In the genomic region with DNA sequence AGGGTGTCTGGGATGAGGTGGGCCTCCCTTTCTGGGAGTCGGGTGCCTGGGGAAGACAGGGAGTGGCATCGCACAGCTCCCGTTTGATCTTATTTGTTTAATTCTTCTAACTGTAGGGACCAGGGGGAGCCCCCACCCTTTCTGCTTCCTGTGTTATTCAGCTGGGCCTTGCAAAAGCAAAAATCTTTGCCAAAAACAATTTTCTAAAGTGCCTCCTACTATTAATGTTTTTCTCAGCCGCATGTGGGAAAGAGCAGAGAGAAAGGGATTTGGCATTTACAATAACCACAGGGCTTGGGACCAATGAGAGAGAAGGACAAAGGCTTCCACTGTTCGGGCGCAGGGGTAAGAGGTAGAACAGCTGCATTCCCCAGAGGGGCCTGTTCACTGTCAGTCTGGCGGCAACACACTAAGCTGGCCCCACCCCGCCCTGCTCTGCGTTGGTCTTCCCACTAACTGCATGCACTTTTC, we compare ENCODE assay signal across 8 mouse cellular contexts. TPM values are rescaled to one million over a fixed set of nuclear protein-coding genes. Genes with fewer than 3 reads are reported as not detected.
DNase-seq lines count a peak whose midpoint lies in the region; ATAC-seq and TF ChIP-seq lines count a peak whose summit lies in the region.

No protein-coding gene starts in this region.

- H3K9ac ChIP-seq in embryonic facial prominence, embryonic 13.5 days = no peak overlapping the region
- peak overlapping the region; percentile 22; the same call in 1 of the 2 replicates for H3K9ac ChIP-seq in heart, embryonic 12.5 days
- H3K9ac ChIP-seq in midbrain, embryonic 13.5 days (replicated peaks) = no peak overlapping the region; the same call in 1 of the 2 replicates

- peak; percentile 92 for ATAC-seq in embryonic facial prominence, embryonic 13.5 days (ENCODE audit: insufficient number of reproducible peaks, insufficient read depth, low FRiP score, low TSS enrichment, low read depth)
- peak; percentile 93 for ATAC-seq in heart, embryonic 12.5 days (ENCODE audit: insufficient number of reproducible peaks, low FRiP score)
- ATAC-seq in midbrain, embryonic 13.5 days = peak; percentile 96

- peaks cover 43% of the 10 kb centered on the region for H3K4me1 ChIP-seq in embryonic facial prominence, embryonic 13.5 days
- H3K4me1 ChIP-seq in heart, embryonic 12.5 days (replicated peaks) = peaks cover 37% of the 10 kb centered on the region
- H3K4me1 ChIP-seq in midbrain, embryonic 13.5 days (replicated peaks) = peaks cover 13% of the 10 kb centered on the region
- peaks cover 34% of the 10 kb centered on the region for H3K4me1 ChIP-seq in thymus, adult 2 months (replicated peaks; ENCODE audit: control insufficient read depth, insufficient read depth, low read length)

- peak overlapping the region; percentile 93 for H3K27ac ChIP-seq in embryonic facial prominence, embryonic 13.5 days
- H3K27ac ChIP-seq in heart, embryonic 12.5 days (ENCODE audit: poor library complexity, severe bottlenecking) = peak overlapping the region; percentile 90
- peak overlapping the region; percentile 51 for H3K27ac ChIP-seq in midbrain, embryonic 13.5 days
- peak overlapping the region; percentile 91 for H3K27ac ChIP-seq in thymus, adult 2 months (ENCODE audit: control insufficient read depth, insufficient read depth, low read length)

- H3K4me2 ChIP-seq in embryonic facial prominence, embryonic 13.5 days = peak overlapping the region; percentile 38
- H3K4me2 ChIP-seq in heart, embryonic 12.5 days = peak overlapping the region; percentile 21; the same call in 1 of the 2 replicates
- no peak overlapping the region for H3K4me2 ChIP-seq in midbrain, embryonic 13.5 days (replicated peaks)

- DNase-seq in urinary bladder, postnatal 14 days (ENCODE audit: low spot score) = peak; percentile 54
- DNase-seq in urinary bladder, postnatal 25 days (ENCODE audit: low spot score) = no peak
- peak; percentile 38 to 46 for DNase-seq in kidney, postnatal 36 days
- peak; percentile 63 for DNase-seq in thymus, adult 2 months
- DNase-seq in adrenal gland, adult 18-20 months (ENCODE audit: low spot score in 2 of 2) = no peak

- no peaks in the 10 kb centered on the region for H3K9me3 ChIP-seq in embryonic facial prominence, embryonic 13.5 days
- no peaks in the 10 kb centered on the region for H3K9me3 ChIP-seq in heart, embryonic 12.5 days (replicated peaks)
- no peaks in the 10 kb centered on the region for H3K9me3 ChIP-seq in midbrain, embryonic 13.5 days

- WGBS in embryonic facial prominence, embryonic 13.5 days = 8% methylated on average over 9 of the region's 9 CpGs
- 11% methylated on average over 9 of the region's 9 CpGs for WGBS in heart, embryonic 12.5 days
- 22% methylated on average over 9 of the region's 9 CpGs for WGBS in midbrain, embryonic 13.5 days
- WGBS in thymus, adult 2 months = 43% methylated on average over 9 of the region's 9 CpGs

- no peaks in the 10 kb centered on the region for H3K27me3 ChIP-seq in embryonic facial prominence, embryonic 13.5 days
- H3K27me3 ChIP-seq in heart, embryonic 12.5 days (replicated peaks) = no peaks in the 10 kb centered on the region
- H3K27me3 ChIP-seq in midbrain, embryonic 13.5 days = no peaks in the 10 kb centered on the region
- no peaks in the 10 kb centered on the region for H3K27me3 ChIP-seq in thymus, adult 2 months (ENCODE audit: control insufficient read depth, insufficient read depth, low read length)

- H3K36me3 ChIP-seq in embryonic facial prominence, embryonic 13.5 days = no peaks in the 10 kb centered on the region
- no peaks in the 10 kb centered on the region for H3K36me3 ChIP-seq in heart, embryonic 12.5 days
- H3K36me3 ChIP-seq in midbrain, embryonic 13.5 days = no peaks in the 10 kb centered on the region
- peaks cover 96% of the 10 kb centered on the region for H3K36me3 ChIP-seq in thymus, adult 2 months (ENCODE audit: control insufficient read depth, insufficient read depth, low read length)

- no peak for TF ChIP-seq POLR2A in thymus, adult 2 months (IDR thresholded peaks at IDR 0.05; ENCODE audit: control insufficient read depth, extremely low read depth, insufficient read depth, low read length, poor library complexity)

- TF ChIP-seq CTCF in thymus, adult 2 months (IDR thresholded peaks at IDR 0.05; ENCODE audit: borderline replicate concordance, control insufficient read depth, extremely low read depth, insufficient read depth, low read length, poor library complexity) = no peak

- H3K4me3 ChIP-seq in embryonic facial prominence, embryonic 13.5 days = no peak overlapping the region
- H3K4me3 ChIP-seq in heart, embryonic 12.5 days = no peak overlapping the region
- no peak overlapping the region for H3K4me3 ChIP-seq in midbrain, embryonic 13.5 days (replicated peaks)
- H3K4me3 ChIP-seq in thymus, adult 2 months (ENCODE audit: control insufficient read depth, insufficient read depth, low read length) = no peak overlapping the region

RNA-seq across cellular contexts. Expression of a gene that starts 12.3 kb away (rescaled TPM):
- polyA plus RNA-seq in embryonic facial prominence, embryonic 13.5 days (2015; fragmentation: Nextera tagmentation; extraction: Ambion mirVana) = 3.4 and 4.7 TPM in 2 replicates
- 0.99 and 1.6 TPM in 2 replicates for polyA plus RNA-seq in heart, embryonic 12.5 days (2016; fragmentation: Nextera tagmentation; extraction: Ambion mirVana)
- 1.1 and 1.2 TPM in 2 replicates for polyA plus RNA-seq in midbrain, embryonic 13.5 days (2015; fragmentation: Nextera tagmentation; extraction: Ambion mirVana)
- polyA plus RNA-seq in thymus, adult 2 months (2012; rRNA removed) = 128 and 142 TPM in 2 replicates
- total RNA-seq in adrenal gland, adult 18-20 months (2021) = 1 to 10 TPM; 1.0 to 2.5 TPM

RNA-seq across cellular contexts. Expression of a gene that starts 18.3 kb away (rescaled TPM):
- 6.7 and 9.4 TPM in 2 replicates for polyA plus RNA-seq in embryonic facial prominence, embryonic 13.5 days (2015; fragmentation: Nextera tagmentation; extraction: Ambion mirVana)
- 2.3 and 2.5 TPM in 2 replicates for polyA plus RNA-seq in heart, embryonic 12.5 days (2016; fragmentation: Nextera tagmentation; extraction: Ambion mirVana)
- polyA plus RNA-seq in midbrain, embryonic 13.5 days (2015; fragmentation: Nextera tagmentation; extraction: Ambion mirVana) = 0.58 and 0.62 TPM in 2 replicates
- 27.2 and 27.8 TPM in 2 replicates for polyA plus RNA-seq in thymus, adult 2 months (2012; rRNA removed)
- 1 to 10 TPM in 1 of 2 experiments, under 1 TPM in 1; 0.86 to 1.5 TPM for total RNA-seq in adrenal gland, adult 18-20 months (2021)

RNA-seq across cellular contexts. Expression of a gene that starts 21.3 kb away (rescaled TPM):
- polyA plus RNA-seq in embryonic facial prominence, embryonic 13.5 days (2015; fragmentation: Nextera tagmentation; extraction: Ambion mirVana) = 18.9 and 19.2 TPM in 2 replicates
- polyA plus RNA-seq in heart, embryonic 12.5 days (2016; fragmentation: Nextera tagmentation; extraction: Ambion mirVana) = 13.4 and 13.9 TPM in 2 replicates
- 14.2 and 15.4 TPM in 2 replicates for polyA plus RNA-seq in midbrain, embryonic 13.5 days (2015; fragmentation: Nextera tagmentation; extraction: Ambion mirVana)
- 6.8 and 7.2 TPM in 2 replicates for polyA plus RNA-seq in thymus, adult 2 months (2012; rRNA removed)
- total RNA-seq in adrenal gland, adult 18-20 months (2021) = 1 to 10 TPM; 1.2 to 3.2 TPM

RNA-seq across cellular contexts. Expression of a gene that starts 36.3 kb away (rescaled TPM):
- polyA plus RNA-seq in embryonic facial prominence, embryonic 13.5 days (2015; fragmentation: Nextera tagmentation; extraction: Ambion mirVana) = 33.4 and 37.7 TPM in 2 replicates
- polyA plus RNA-seq in heart, embryonic 12.5 days (2016; fragmentation: Nextera tagmentation; extraction: Ambion mirVana) = 4.8 and 6.6 TPM in 2 replicates
- polyA plus RNA-seq in midbrain, embryonic 13.5 days (2015; fragmentation: Nextera tagmentation; extraction: Ambion mirVana) = 0.62 and 0.74 TPM in 2 replicates
- polyA plus RNA-seq in thymus, adult 2 months (2012; rRNA removed) = 18.6 and 26.5 TPM in 2 replicates
- total RNA-seq in adrenal gland, adult 18-20 months (2021) = 1 to 10 TPM in 1 of 2 experiments, under 1 TPM in 1; 0.33 to 1.2 TPM

RNA-seq across cellular contexts. Expression of a gene that starts 59.1 kb away (rescaled TPM):
- polyA plus RNA-seq in embryonic facial prominence, embryonic 13.5 days (2015; fragmentation: Nextera tagmentation; extraction: Ambion mirVana) = 9.7 and 13.5 TPM in 2 replicates
- polyA plus RNA-seq in heart, embryonic 12.5 days (2016; fragmentation: Nextera tagmentation; extraction: Ambion mirVana) = 4.8 TPM in 2 replicates
- polyA plus RNA-seq in midbrain, embryonic 13.5 days (2015; fragmentation: Nextera tagmentation; extraction: Ambion mirVana) = 8.7 and 10.2 TPM in 2 replicates
- 67.4 and 76.9 TPM in 2 replicates for polyA plus RNA-seq in thymus, adult 2 months (2012; rRNA removed)
- 10 to 100 TPM; 14.6 to 18.6 TPM for total RNA-seq in adrenal gland, adult 18-20 months (2021)

Comparison
In these comparisons a context has a peak if more than half of its experiments do, and no peak if none do; other contexts are left out.
1. DNase-seq: peak in urinary bladder, postnatal 14 days (single experiment), kidney, postnatal 36 days (2 of 2) and thymus, adult 2 months (single experiment); none in urinary bladder, postnatal 25 days (single experiment) and adrenal gland, adult 18-20 months (0 of 2).
2. RNA of a gene that starts 12.3 kb away (polyA plus RNA-seq): 128 to 142 TPM in thymus, adult 2 months; 3.4 to 4.7 TPM in embryonic facial prominence, embryonic 13.5 days, 0.99 to 1.6 TPM in heart, embryonic 12.5 days and 1.1 to 1.2 TPM in midbrain, embryonic 13.5 days; every median in the first group is over 10 times any median in the second.
3. Peak in every context shown above with its lines, with median percentiles within 50 percentile points of each other: ATAC-seq and H3K27ac ChIP-seq.